In genomic region chr5:36165424-36166302, GRCm38 (mm10) we compare ENCODE assay signal across 17 mouse cellular contexts. TPM values are rescaled to one million over a fixed set of nuclear protein-coding genes. Genes with fewer than 3 reads are reported as not detected.
DNase-seq lines count a peak whose midpoint lies in the region; ATAC-seq lines count a peak whose summit lies in the region.
"Had no signal": no experiment of that assay in that cellular context is flagged by ENCODE, and none has a peak within 500 bp of the region (broad histone marks: within the 10 kb centered on the region; RNA-seq: fewer than 3 reads in every experiment).

No protein-coding gene starts in this region.

- no peak overlapping the region for H3K4me2 ChIP-seq in hindbrain, embryonic 14.5 days (replicated peaks)
- H3K4me2 ChIP-seq in embryonic facial prominence, embryonic 15.5 days (replicated peaks) = no peak overlapping the region
- H3K4me2 ChIP-seq in midbrain, embryonic 15.5 days = no peak overlapping the region
- H3K4me2 ChIP-seq: heart, embryonic 12.5 days; limb, embryonic 13.5 days had no signal

- WGBS in hindbrain, embryonic 10.5 days = 85% methylated on average over 21 of the region's 21 CpGs
- whole genome bisulfite sequencing in hindbrain, embryonic 14.5 days = 72% methylated on average over 21 of the region's 21 CpGs
- 62% methylated on average over 21 of the region's 21 CpGs for WGBS in embryonic facial prominence, embryonic 15.5 days
- WGBS in midbrain, embryonic 15.5 days = 47% methylated on average over 21 of the region's 21 CpGs

- peaks cover 36% of the 10 kb centered on the region for H3K4me1 ChIP-seq in hindbrain, embryonic 10.5 days (replicated peaks)
- peaks cover 19% of the 10 kb centered on the region for H3K4me1 ChIP-seq in hindbrain, embryonic 14.5 days (replicated peaks; ENCODE audit: control insufficient read depth, insufficient read depth, low read length)
- H3K4me1 ChIP-seq in embryonic facial prominence, embryonic 15.5 days = peaks cover 38% of the 10 kb centered on the region
- H3K4me1 ChIP-seq in midbrain, embryonic 15.5 days = peaks cover 34% of the 10 kb centered on the region

- no peaks in the 10 kb centered on the region for H3K9me3 ChIP-seq in hindbrain, embryonic 10.5 days
- no peaks in the 10 kb centered on the region for H3K9me3 ChIP-seq in hindbrain, embryonic 14.5 days (ENCODE audit: control insufficient read depth, low read length)
- H3K9me3 ChIP-seq in embryonic facial prominence, embryonic 15.5 days (replicated peaks) = no peaks in the 10 kb centered on the region
- H3K9me3 ChIP-seq in midbrain, embryonic 15.5 days = no peaks in the 10 kb centered on the region
- H3K9me3 ChIP-seq: heart, embryonic 12.5 days; limb, embryonic 13.5 days had no signal

- H3K27me3 ChIP-seq in hindbrain, embryonic 10.5 days (ENCODE audit: insufficient read depth, poor library complexity, severe bottlenecking) = no peaks in the 10 kb centered on the region
- no peaks in the 10 kb centered on the region for H3K27me3 ChIP-seq in hindbrain, embryonic 14.5 days (ENCODE audit: control insufficient read depth, insufficient read depth, low read length)
- no peaks in the 10 kb centered on the region for H3K27me3 ChIP-seq in embryonic facial prominence, embryonic 15.5 days
- H3K27me3 ChIP-seq in midbrain, embryonic 15.5 days (replicated peaks) = no peaks in the 10 kb centered on the region
- H3K27me3 ChIP-seq: heart, embryonic 12.5 days; limb, embryonic 13.5 days had no signal

- H3K9ac ChIP-seq in hindbrain, embryonic 14.5 days = no peak overlapping the region
- no peak overlapping the region for H3K9ac ChIP-seq in embryonic facial prominence, embryonic 15.5 days
- H3K9ac ChIP-seq in midbrain, embryonic 15.5 days = no peak overlapping the region
- H3K9ac ChIP-seq: heart, embryonic 12.5 days; limb, embryonic 13.5 days; liver, postnatal 0 days had no signal

- H3K27ac ChIP-seq in hindbrain, embryonic 10.5 days = peak overlapping the region; percentile 72
- no peak overlapping the region for H3K27ac ChIP-seq in hindbrain, embryonic 14.5 days
- no peak overlapping the region for H3K27ac ChIP-seq in embryonic facial prominence, embryonic 15.5 days (replicated peaks)
- peak overlapping the region; percentile 48 for H3K27ac ChIP-seq in midbrain, embryonic 15.5 days
- H3K27ac ChIP-seq: limb, embryonic 13.5 days had no signal

- H3K36me3 ChIP-seq in hindbrain, embryonic 10.5 days = no peaks in the 10 kb centered on the region
- no peaks in the 10 kb centered on the region for H3K36me3 ChIP-seq in hindbrain, embryonic 14.5 days (replicated peaks; ENCODE audit: control insufficient read depth, insufficient read depth)
- no peaks in the 10 kb centered on the region for H3K36me3 ChIP-seq in embryonic facial prominence, embryonic 15.5 days
- no peaks in the 10 kb centered on the region for H3K36me3 ChIP-seq in midbrain, embryonic 15.5 days (replicated peaks)
- H3K36me3 ChIP-seq: heart, embryonic 12.5 days; limb, embryonic 13.5 days had no signal

- H3K4me3 ChIP-seq in hindbrain, embryonic 10.5 days = no peak overlapping the region
- H3K4me3 ChIP-seq in hindbrain, embryonic 14.5 days (replicated peaks; ENCODE audit: low read length) = no peak overlapping the region
- no peak overlapping the region for H3K4me3 ChIP-seq in embryonic facial prominence, embryonic 15.5 days (replicated peaks)
- H3K4me3 ChIP-seq in midbrain, embryonic 15.5 days = no peak overlapping the region
- H3K4me3 ChIP-seq: heart, embryonic 12.5 days; limb, embryonic 13.5 days had no signal

- ATAC-seq in hindbrain, embryonic 14.5 days (ENCODE audit: low FRiP score) = no peak
- ATAC-seq in embryonic facial prominence, embryonic 15.5 days (ENCODE audit: insufficient number of reproducible peaks, low FRiP score, low TSS enrichment, low read depth) = peak; percentile 63; the same call in 1 of the 2 replicates
- peak; percentile 26; the same call in 1 of the 2 replicates for ATAC-seq in midbrain, embryonic 15.5 days (replicated peaks)
- ATAC-seq: liver, postnatal 0 days had no signal

- no peak for DNase-seq in hindbrain, embryonic 10.5 days (ENCODE audit: low spot score)
- no peak for DNase-seq in hindbrain, embryonic 14.5 days (ENCODE audit: low spot score)
- peak; percentile 82 for DNase-seq in Muller cell, postnatal 12 days (ENCODE audit: inconsistent ontology term)
- no peak for DNase-seq in embryo, embryonic 10 days (ENCODE audit: low spot score)
- DNase-seq in kidney, postnatal 36 days = no peak
- DNase-seq: cerebellum, adult 11-12 months; embryo, embryonic 11 days; heart, postnatal 4 days; kidney, adult 18-20 months; kidney, postnatal 4 days; liver, postnatal 0 days; lung, postnatal 4 days; spleen, adult 18-20 months had no signal

RNA-seq across cellular contexts. Expression of gene Psapl1, which starts 38.2 kb away (rescaled TPM):
- not detected in 2 replicates for polyA plus RNA-seq in hindbrain, embryonic 10.5 days (2016; fragmentation: Nextera tagmentation; extraction: Ambion mirVana)
- polyA plus RNA-seq in hindbrain, embryonic 14.5 days (2014; fragmentation: Nextera tagmentation; extraction: Ambion mirVana) = 0.13 and 0.17 TPM in 2 replicates
- polyA plus RNA-seq in embryonic facial prominence, embryonic 15.5 days (2015; fragmentation: Nextera tagmentation; extraction: Ambion mirVana) = 58.3 and 61.4 TPM in 2 replicates
- polyA plus RNA-seq in midbrain, embryonic 15.5 days (2015; fragmentation: Nextera tagmentation; extraction: Ambion mirVana) = 0.06 and 0.23 TPM in 2 replicates
- polyA plus RNA-seq: heart, embryonic 12.5 days; liver, postnatal 0 days had no signal

Comparison
In these comparisons a context has a peak if more than half of its experiments do, and no peak if none do; other contexts are left out.
1. H3K27ac ChIP-seq: peak in hindbrain, embryonic 10.5 days (single experiment) and midbrain, embryonic 15.5 days (single experiment); none in hindbrain, embryonic 14.5 days (single experiment) and embryonic facial prominence, embryonic 15.5 days (single experiment).
2. RNA of gene Psapl1, which starts 38.2 kb away (polyA plus RNA-seq): 58.3 to 61.4 TPM in embryonic facial prominence, embryonic 15.5 days; 0.06 to 0.23 TPM in midbrain, embryonic 15.5 days, 0.13 to 0.17 TPM in hindbrain, embryonic 14.5 days and not detected in hindbrain, embryonic 10.5 days; every median in the first group is over 10 times any median in the second.